Mouse (Mus musculus) hindbrain, embryonic 11.5 days (tissue): ENCODE data around the gene Zfp750. TPM values are rescaled to one million over a fixed set of nuclear protein-coding genes. Genes with fewer than 3 reads are reported as not detected.

Experiments used
- ATAC-seq: fragments of 200-750 bp; cut with Nextera tagmentation; 2 replicates; pipeline ENCODE4 v1.8.0; 2017; ENCODE audit warnings: mild to moderate bottlenecking, moderate TSS enrichment, moderate library complexity; ENCODE audit not compliant: low FRiP score
- DNase-seq: peaks from one replicate; pipeline ENCODE4 v3.0.0-alpha.2; 2015; ENCODE audit warnings: low spot score
- H3K27ac ChIP-seq: fragments of 300-500 bp; sonication (generic); 2 replicates; pipeline ENCODE4 v1.5.1; 2014; ENCODE audit warnings: mild to moderate bottlenecking, low read depth, low read length
- H3K27me3 ChIP-seq: fragments of 300-500 bp; sonication (generic); 2 replicates; pipeline ENCODE4 v1.6.1; 2014; ENCODE audit warnings: mild to moderate bottlenecking, low read length, moderate library complexity, mixed read lengths; ENCODE audit not compliant: control insufficient read depth, insufficient read depth
- H3K36me3 ChIP-seq: fragments of 300-500 bp; sonication (generic); 2 replicates; pipeline ENCODE4 v1.6.1; 2014; ENCODE audit warnings: mild to moderate bottlenecking, low read length, moderate library complexity, mixed read lengths; ENCODE audit not compliant: control insufficient read depth, insufficient read depth
- H3K4me1 ChIP-seq: fragments of 300-500 bp; sonication (generic); replicated peaks from 2 replicates; pipeline ENCODE4 v1.6.1; 2014; ENCODE audit warnings: low read length, mixed read lengths; ENCODE audit not compliant: control insufficient read depth, insufficient read depth
- H3K4me2 ChIP-seq: fragments of 300-500 bp; sonication (generic); replicated peaks from 2 replicates; pipeline ENCODE4 v1.6.1; 2014; ENCODE audit warnings: mild to moderate bottlenecking, low read depth, low read length
- H3K4me3 ChIP-seq: fragments of 300-500 bp; sonication (generic); 2 replicates; pipeline ENCODE4 v1.5.1; 2014; ENCODE audit warnings: low read depth, low read length
- H3K9ac ChIP-seq: fragments of 300-500 bp; sonication (generic); 2 replicates; pipeline ENCODE4 v1.6.1; 2014; ENCODE audit warnings: low read depth, low read length
- H3K9me3 ChIP-seq: fragments of 300-500 bp; sonication (generic); 2 replicates; pipeline ENCODE4 v1.6.1; 2016; ENCODE audit warnings: low read length; ENCODE audit not compliant: control insufficient read depth
- WGBS: fragments of 180-500 bp; shearing (Covaris S2); extraction: QIAGEN DNeasy Blood & Tissue Kit; methylation state at CpG from one replicate; pipeline ENCODE4 v1.1.7; 2014; 5-methylcytosine and 5-hydroxymethylcytosine counted together
- polyA plus RNA-seq: library from polyadenylated mRNA; unstranded; fragments of >200 nt; fragmentation: Nextera tagmentation; extraction: Ambion mirVana; gene quantifications from 2 replicates; pipeline ENCODE4 v1.2.1, GENCODE M21; 2014

Zfp750 gene
- polyA plus RNA-seq, 1 experiment from 2014 or later: 0.79 TPM

DNA sequence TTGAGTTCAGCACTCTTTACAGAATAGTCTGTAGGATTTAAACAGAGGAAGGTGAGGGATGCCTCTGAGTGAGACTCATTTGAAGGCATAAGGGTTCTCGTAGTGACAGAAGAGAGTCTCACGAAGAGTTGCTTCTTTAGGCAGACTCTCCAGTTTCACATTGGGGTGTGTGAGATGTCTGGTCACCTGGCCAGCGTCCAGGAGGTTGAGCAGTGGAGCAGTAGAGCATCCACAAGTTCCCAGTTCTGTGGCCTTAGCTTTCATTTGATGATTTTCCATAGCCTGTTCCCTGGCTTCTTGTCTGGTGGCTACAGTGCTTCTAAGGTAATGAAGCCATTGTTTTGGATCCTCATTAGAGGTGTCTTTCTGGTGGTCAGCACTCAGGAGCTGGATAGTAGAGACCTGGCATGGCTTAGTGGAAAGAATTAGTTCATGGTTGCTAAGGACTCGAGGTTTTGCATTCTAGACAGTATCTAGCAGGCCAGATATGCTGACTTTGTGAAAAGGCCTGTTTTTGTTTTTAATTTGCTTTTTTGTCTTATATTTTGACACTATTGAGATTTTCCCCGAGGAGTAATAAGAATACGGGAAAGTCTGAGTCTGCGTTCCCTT lies 33.8 kb upstream of the Zfp750 start:
- Histone ChIP-seq H3K4me1 (peaks cover 5% of the 10 kb centered on the region), H3K9ac (no peak overlapping the region), H3K4me2 (no peak overlapping the region), H3K27ac (no peak overlapping the region), H3K9me3 (no peaks in the 10 kb centered on the region), H3K27me3 (no peaks in the 10 kb centered on the region), H3K36me3 (no peaks in the 10 kb centered on the region), H3K4me3 (no peak overlapping the region)
- no peak for DNase-seq
- no peak for ATAC-seq
- WGBS: 90% methylated on average over 7 of the region's 7 CpGs

DNA sequence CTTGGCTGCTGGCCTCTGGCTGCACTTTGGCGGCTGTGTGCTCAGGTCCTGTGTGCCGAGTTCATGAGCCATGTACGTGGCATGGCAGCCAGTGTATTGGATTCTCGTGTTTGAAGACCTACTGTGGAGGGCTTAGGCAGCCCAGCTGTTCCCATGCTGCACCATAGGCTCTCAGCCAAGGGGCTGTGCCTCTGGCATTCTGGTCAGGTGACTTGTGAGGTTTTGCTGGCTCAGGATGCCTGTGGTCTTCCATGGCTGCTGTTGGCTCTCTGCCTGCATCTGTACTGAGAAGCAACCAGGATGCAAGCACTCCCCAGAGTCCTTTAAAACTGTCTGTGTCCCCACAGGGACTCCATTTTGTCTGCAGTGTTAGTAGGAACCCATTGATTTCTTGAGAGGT lies 33.0 kb upstream of the Zfp750 start:
- WGBS: 83% methylated on average over 4 of the region's 4 CpGs
- Histone ChIP-seq H3K27me3 (no peaks in the 10 kb centered on the region), H3K36me3 (no peaks in the 10 kb centered on the region), H3K4me3 (no peak overlapping the region), H3K9ac (no peak overlapping the region), H3K27ac (no peak overlapping the region), H3K4me2 (no peak overlapping the region), H3K9me3 (no peaks in the 10 kb centered on the region), H3K4me1 (peaks cover 5% of the 10 kb centered on the region)
- ATAC-seq (no peak), DNase-seq (no peak)

DNA sequence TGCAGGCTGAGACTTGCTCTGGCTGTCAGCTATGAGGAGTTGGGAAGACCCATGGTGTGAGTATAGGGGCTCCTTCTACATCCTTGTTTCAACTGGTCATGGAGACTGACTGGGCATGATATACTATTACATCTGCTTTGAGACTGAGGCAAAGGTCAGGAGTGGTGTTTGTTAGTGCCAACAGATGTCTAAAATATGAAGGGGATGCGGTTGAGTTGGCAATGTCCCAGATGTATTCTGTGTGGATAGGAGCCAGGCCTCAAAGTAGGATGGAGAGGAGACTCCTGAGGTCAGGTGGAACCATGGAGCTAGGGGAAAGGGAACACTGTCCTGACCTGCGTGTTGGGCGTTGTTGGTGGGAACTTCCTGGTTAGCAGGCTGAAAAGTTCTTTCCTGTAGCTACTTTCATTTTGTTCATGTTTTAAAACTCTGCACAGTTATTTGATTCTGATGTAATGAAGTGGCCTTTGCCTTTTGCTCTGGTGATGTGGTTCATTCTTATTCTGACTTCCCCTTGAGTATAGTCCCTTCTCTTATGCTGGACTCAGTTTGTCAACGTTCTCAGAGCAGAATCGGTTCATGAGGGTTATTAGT lies 32.2 kb upstream of the Zfp750 start:
- no peak for DNase-seq
- Histone ChIP-seq H3K9ac (no peak overlapping the region), H3K4me2 (no peak overlapping the region), H3K27me3 (no peaks in the 10 kb centered on the region), H3K27ac (no peak overlapping the region), H3K36me3 (no peaks in the 10 kb centered on the region), H3K4me1 (peaks cover 5% of the 10 kb centered on the region), H3K4me3 (no peak overlapping the region), H3K9me3 (no peaks in the 10 kb centered on the region)
- no peak for ATAC-seq
- WGBS: 86% methylated on average over 5 of the region's 5 CpGs

DNA sequence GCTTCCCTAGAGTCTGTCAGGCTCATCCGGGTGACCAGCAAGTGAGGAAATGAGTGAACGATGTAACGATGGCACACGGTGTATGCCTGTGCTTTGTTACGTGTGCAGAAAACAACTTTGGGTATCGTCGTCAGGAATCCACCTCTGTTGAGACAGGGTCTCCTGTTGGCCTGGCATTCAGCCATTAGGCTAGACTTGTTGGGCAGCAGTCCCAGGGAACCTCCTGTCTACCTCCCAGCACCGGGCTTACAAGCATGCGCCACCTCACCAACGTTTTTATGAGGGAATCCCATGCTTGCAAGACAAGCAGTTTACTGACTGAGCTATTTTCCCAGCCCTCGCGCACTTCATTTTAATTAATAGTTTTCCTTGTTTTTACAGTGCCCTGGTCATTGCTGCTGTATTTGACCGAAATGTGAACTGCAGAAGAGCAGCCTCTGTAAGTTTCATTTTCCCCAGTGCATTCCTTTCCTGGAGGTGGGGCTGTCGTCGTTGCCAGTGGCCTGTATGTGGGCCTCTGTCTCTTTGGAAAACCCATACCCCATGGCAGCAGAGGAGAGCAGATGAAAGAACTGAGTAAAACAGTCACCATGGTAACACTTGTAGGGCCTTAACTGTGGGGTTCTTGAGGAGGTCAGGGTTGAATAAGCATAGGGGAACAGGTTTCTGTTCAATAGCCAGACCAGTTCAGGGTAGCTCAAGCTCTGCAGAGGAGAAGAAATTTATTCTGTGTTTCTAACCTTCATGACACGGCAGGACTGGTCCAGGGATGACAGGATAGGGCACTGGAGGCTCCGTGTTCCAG lies 30.9 kb upstream of the Zfp750 start:
- H3K27me3 ChIP-seq: no peaks in the 10 kb centered on the region
- H3K9ac ChIP-seq: no peak overlapping the region
- H3K27ac ChIP-seq: peak overlapping the region; percentile 17; the same call in 1 of the 2 replicates
- ATAC-seq (peak; percentile 53), DNase-seq (peak; percentile 8)
- no peak overlapping the region for H3K4me3 ChIP-seq
- H3K4me1 ChIP-seq: peaks cover 5% of the 10 kb centered on the region
- 66% methylated on average over 17 of the region's 17 CpGs for WGBS
- no peaks in the 10 kb centered on the region for H3K9me3 ChIP-seq
- no peaks in the 10 kb centered on the region for H3K36me3 ChIP-seq
- H3K4me2 ChIP-seq: no peak overlapping the region

DNA sequence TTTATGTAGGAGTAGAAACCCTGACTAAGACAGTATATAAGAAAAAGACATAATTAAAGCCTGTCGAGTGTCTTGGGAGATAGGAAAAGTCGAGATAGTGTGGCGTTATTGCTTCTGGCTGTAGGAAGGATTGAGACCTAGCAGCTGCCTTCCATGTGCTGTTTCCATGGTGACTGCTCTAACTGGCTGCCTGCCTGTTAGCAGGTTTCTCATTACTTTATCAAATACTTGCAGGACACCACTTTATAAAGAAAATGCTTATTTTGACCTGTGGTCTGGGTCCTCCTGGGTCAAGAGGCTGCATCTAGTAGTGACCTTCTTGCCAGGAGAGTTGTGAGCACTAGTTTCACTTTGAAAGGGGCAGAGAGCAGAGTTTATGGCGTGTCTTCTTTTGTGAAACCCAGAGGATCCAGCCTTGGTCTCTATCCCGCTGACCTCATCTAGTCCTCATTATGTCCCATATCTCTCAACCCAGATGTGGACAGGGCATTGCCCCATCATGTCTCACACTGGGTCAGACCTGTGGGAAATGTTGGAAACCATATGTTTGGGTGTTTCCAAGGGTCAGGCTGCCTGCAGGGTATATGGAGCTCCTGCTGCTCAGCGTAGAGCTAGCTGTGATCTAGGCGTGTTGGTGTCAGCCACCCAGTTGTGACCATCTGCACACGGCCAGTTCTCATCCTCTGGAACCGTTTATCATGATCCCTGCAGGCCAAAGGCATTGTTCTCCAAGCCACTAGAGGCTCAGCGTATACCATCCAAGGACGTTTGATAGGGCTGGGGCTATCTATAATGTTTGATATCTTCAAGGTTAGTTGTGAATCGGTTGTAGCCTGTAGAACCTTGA lies 30.1 kb upstream of the Zfp750 start:
- H3K4me2 ChIP-seq: no peak overlapping the region
- ATAC-seq: no peak
- H3K9ac ChIP-seq: no peak overlapping the region
- no peak overlapping the region for H3K27ac ChIP-seq
- no peaks in the 10 kb centered on the region for H3K27me3 ChIP-seq
- peaks cover 5% of the 10 kb centered on the region for H3K4me1 ChIP-seq
- H3K9me3 ChIP-seq: no peaks in the 10 kb centered on the region
- H3K4me3 ChIP-seq: no peak overlapping the region
- no peaks in the 10 kb centered on the region for H3K36me3 ChIP-seq
- WGBS: 55% methylated on average over 12 of the region's 12 CpGs
- DNase-seq: no peak

DNA sequence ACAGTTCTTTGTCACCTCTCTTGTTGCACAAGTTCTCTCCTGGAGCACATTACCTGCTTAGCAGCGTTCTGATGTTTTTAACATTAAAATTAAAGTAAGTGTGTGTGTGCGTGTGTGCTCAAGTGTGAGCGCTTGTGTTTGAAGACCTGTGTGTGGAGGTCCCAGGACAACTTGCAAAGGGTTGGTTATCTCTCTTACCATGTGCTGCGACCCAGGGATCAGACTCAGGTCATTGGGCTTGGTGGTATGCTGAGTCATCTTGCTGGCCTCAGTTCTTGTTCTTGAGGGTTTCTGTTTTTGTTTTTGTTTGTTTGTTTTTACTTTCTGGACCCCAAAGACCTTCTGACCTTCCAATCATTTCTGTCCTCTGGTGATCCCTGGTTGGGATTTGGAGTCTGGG lies 28.8 kb upstream of the Zfp750 start:
- Histone ChIP-seq H3K4me2 (no peak overlapping the region), H3K27ac (no peak overlapping the region), H3K9ac (no peak overlapping the region), H3K4me3 (no peak overlapping the region), H3K9me3 (no peaks in the 10 kb centered on the region), H3K4me1 (peaks cover 5% of the 10 kb centered on the region), H3K36me3 (no peaks in the 10 kb centered on the region), H3K27me3 (no peaks in the 10 kb centered on the region)
- no peak for ATAC-seq
- WGBS: 93% methylated on average over 4 of the region's 4 CpGs
- no peak for DNase-seq

DNA sequence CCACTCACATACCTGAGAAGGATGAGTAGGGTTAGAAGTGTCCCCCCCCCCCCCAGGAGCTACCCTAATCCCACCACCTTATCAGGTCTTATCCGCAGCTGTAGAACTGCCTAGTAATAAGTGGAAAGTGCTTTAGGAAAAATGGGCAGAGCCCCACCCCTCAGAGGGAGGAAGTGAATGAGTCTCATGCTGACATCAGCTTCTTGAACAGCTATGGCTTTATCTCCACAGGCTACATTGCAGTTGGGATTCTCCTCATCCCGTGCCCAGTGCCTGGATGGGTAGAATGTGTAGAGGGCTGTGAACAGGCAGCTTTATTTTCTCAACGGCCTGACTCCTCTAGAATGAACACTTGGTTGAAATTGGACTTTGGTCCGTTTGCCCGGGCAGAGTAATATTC lies 28.1 kb upstream of the Zfp750 start:
- Histone ChIP-seq H3K27me3 (no peaks in the 10 kb centered on the region), H3K27ac (no peak overlapping the region), H3K9ac (no peak overlapping the region), H3K4me2 (no peak overlapping the region), H3K4me3 (no peak overlapping the region), H3K36me3 (no peaks in the 10 kb centered on the region), H3K4me1 (peaks cover 5% of the 10 kb centered on the region), H3K9me3 (no peaks in the 10 kb centered on the region)
- DNase-seq (no peak), ATAC-seq (no peak)
- 94% methylated on average over 5 of the region's 5 CpGs for WGBS

DNA sequence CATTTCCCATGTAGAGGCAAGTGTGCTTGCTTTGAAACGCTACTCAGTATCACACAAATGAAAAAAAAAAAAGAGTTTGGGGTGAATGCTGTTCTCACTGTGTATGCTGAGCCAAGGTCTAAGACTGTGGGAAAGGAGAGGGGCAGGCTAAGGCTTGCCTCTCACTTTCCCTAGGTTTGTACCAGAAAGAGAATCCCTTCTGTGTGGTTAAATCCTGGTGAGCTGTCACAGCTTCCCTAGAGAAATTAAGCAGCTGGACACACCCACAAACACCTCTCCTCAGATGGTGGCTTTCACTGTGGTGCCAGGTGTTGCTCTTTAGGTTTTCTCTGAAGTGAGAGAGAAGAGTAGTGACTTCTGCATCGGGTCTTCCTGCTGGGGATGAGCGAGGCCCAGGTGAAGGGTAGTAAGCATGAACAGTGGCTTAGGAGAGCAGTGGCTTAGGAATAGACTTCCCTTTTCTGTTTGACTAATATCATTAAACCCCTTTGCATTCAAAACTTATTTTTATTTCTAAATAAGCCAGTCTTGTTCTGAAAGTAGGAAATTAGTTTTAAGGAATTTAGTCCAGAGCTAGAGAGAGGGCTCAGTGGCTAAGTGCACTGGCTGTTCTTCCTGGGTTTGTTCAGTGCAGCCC lies 26.4 kb upstream of the Zfp750 start:
- WGBS: 92% methylated on average over 3 of the region's 3 CpGs
- ATAC-seq (no peak), DNase-seq (no peak)
- H3K27me3 ChIP-seq: no peaks in the 10 kb centered on the region
- no peaks in the 10 kb centered on the region for H3K9me3 ChIP-seq
- no peak overlapping the region for H3K4me3 ChIP-seq
- no peaks in the 10 kb centered on the region for H3K36me3 ChIP-seq
- peaks cover 5% of the 10 kb centered on the region for H3K4me1 ChIP-seq
- no peak overlapping the region for H3K9ac ChIP-seq
- no peak overlapping the region for H3K4me2 ChIP-seq
- H3K27ac ChIP-seq: no peak overlapping the region
